Mouse (Mus musculus) layer of hippocampus, postnatal 25 days (tissue): ENCODE data around the gene Gast. TPM values are rescaled to one million over a fixed set of nuclear protein-coding genes. Genes with fewer than 3 reads are reported as not detected.
"Not testable (repeated sequence)": the region's sequence is repeated elsewhere in the genome, so short reads cannot be mapped to it uniquely, and the experiment has no call there.

ENCODE experiments used
- DNase-seq, 2 experiments: peaks; one replicate each; pipeline ENCODE4 v3.0.0; 2022; ENCODE audit warnings: mixed read lengths in 2 of 2, low spot score in 1 of 2; ENCODE audit errors: extremely low spot score in 1 of 2
- total RNA-seq, 2 experiments: library from RNA; stranded (reverse); gene quantifications; 2 replicates each; pipeline ENCODE4 v1.2.3; 2021

Gast gene
- total RNA-seq, 2 experiments from 2014 or later: not detected

DNA sequence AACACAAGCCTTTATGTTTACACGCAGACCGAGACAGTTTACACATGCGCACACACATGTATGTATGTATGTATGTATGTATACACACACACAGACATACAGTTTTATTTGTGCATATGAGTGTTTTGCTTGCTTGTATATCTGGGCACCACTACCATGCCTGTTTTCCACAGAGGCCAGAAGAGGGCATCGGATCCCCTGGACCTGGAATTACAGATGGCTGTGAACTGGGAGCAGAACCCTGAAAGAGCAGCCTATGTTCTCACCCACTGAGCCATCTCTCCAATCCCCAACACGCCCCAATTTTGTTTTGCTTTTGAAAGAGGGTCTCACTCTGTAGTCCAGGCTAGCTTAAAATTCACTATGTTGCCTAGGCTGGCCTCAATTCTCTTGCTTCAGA, 23.2 kb downstream of the Gast start:
- DNase-seq: no peak

DNA sequence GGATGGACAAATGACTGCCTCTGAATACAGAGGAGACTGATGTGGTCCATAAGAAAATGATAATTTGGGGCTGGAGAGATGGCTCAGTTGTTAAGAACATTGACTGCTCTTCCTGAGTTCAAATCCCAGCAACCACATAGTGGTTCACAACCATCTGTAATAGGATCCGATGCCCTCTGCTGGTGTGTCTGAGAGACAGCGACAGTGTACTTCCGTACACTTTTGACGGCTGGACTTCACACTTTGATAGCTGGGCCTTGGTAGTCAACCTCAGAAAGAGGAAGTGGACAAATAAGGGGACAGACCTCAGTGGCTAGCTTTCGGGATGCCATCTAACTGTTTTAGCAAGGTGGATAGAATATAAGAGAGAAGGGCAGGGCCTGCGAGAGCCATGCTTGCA, 26.0 kb downstream of the Gast start:
- no peak for DNase-seq

DNA sequence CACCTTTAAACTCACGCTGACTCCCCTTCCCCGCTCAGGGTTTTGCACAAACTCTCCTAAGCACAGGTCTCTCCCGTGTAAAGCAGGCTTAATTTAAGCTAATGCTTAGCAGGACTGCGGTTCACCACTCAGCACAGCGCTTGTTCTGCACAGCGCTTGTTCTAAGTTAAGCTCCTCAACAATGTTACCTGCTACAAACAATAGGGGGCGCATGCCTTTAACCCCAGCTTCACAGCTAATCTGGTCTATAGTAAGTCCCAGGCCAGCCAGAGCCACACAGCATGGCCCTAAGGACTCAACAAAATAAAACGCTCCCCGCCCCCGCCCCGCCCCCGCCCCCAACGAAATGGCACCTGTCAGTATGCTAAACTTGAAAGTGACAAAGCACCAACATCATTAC, 26.9 kb downstream of the Gast start:
- not testable (repeated sequence) for DNase-seq

DNA sequence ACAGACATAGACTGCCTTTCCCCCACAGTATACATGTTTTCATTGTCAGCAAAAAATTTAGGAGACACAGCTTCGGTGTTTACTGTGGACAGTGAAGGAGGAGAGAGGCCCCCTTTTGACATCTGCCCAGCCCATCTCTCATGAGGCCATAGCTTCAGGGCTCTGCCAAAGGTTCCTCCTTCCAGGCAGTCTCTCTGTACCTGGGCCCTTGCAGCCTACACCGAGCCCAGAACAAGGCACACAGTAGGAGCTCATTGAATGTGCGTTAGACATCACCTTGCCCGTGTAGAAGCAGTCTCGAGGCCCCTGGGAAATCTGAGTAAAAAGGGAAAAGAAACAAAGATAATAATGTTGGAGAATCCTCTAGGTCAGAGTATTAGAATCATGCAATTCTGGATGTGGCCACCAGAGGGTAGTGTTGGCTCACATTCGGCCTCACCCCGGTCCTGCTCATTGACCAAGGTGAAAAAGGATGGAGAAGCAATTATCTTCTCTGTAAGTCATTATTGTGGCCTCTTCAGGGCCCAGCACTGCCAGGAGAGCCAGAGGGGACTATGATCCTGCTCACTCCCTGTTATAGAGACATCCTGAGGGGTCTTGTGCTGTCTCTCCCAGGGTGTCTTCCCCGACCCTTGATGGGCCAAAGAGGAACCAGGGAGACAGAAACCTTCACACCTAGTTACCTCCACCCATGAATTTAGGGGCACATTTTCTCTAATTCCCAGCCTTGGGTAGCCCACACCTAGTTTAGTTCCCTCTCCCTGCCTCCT, 28.2 kb downstream of the Gast start:
- DNase-seq: peak; percentile 80 to 89

DNA sequence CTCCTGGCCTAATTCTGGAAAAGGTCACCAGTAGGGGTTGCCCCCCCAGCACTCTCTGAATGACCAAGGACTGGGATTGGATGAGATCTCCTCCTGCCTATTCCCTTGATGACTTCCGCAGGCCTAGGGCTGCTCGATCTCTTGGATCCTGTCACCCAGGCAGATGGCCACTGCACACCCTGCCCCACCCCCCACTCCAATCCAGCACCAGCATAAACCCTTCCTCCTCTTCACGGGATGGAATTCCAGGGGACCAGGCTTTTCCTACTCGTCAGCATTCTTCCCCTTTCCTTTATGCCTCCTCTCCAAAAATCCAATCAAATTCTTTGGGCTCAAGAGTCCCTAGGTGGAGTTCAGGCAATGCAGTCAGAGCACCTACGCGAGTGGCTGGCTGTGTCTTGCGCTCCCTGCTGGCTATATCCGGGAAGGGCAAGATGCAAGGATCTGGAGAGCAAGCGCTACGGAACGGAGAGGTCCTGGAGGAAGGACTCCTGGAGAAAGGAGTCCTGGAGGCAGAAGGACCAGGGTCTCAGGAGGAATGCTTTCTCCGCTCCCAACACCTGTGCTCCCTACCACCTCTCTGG, 28.9 kb downstream of the Gast start:
- peak in 1 of 2 experiments; percentile 61 for DNase-seq

DNA sequence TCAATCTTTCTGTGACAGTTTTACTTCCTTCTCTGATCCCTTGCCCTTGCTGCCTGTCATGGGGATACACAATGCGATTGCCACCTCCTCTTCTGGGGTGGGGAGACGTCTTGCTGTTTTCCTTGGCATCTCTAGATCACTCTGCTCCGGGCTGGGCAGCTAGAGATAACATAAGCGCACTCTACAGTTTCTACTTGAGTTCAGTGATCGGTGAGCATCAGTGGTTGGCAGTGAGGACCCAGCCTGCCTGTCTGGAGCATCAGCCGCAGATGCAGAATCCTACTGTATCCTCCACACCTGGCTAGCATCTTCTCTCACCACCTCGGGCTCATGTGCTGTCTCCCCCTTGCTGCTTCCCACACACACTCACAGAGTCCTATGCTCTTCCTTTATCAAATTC, 34.9 kb downstream of the Gast start:
- DNase-seq: no peak

DNA sequence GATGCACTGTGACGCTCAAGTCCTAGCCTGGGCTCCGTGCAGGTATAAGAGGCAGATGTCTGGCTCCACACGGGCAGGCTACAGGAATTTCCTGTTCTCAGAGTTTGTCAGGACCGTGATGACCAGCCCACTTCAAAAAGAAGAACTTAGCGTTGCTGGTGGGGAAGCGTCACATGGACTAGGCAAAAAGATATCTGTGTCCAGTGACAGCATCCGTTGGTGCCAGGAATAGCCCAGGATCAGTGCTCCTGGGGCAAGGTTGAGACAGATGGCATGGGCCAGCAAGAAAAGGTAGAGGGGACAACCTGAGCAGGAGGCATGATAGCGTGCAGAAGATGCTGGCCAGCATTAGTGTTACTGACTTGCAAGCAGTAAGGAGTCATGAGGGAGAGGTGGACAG, 35.6 kb downstream of the Gast start:
- DNase-seq: no peak

DNA sequence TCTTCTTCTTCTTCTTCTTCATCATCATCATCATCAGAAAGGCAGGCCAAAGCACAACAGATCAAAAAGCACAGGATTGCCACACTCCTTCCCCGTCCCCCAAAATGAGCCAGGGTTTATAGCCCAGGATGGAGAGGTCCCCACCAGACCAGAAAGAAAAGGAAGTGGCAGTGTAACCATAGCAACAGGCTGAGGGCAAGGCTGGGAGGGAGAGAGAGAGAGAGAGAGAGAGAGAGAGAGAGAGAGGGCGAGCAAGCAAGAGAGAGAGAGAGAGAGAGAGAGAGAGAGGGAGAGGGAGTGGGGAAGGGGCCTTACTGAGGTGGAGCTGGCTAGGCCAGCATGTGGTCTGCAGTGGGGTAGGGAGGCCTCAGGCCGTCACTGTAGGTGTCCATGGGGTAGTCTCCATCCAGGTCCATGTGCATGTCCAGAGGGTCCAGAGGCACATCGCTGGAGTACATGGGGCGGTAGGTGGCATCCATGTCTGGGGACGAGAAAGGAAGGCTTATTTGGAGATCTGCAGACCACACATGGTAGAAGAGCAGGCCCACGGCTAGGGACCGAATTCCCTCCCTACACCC, 37.9 kb downstream of the Gast start:
- DNase-seq: no peak

DNA sequence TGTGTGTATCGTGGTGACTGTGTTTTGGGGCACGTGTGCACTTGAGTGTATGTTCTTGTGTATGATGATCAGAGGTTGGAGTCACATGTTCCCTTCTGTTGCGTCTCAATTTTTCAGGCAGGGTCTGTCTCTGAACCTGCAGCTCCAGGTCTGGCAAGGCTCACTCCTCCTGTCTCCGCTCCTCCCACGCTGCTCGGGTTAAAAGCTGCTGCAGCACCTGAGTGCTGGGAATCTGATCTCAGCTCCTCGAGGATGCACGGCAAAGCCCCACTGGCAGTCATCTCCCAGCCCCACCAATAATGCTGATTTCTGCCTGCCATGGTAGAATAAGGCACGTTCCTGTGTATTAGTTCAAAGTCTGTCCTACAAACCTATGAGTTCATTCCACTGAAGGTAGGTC, 40.9 kb downstream of the Gast start:
- DNase-seq: no peak

DNA sequence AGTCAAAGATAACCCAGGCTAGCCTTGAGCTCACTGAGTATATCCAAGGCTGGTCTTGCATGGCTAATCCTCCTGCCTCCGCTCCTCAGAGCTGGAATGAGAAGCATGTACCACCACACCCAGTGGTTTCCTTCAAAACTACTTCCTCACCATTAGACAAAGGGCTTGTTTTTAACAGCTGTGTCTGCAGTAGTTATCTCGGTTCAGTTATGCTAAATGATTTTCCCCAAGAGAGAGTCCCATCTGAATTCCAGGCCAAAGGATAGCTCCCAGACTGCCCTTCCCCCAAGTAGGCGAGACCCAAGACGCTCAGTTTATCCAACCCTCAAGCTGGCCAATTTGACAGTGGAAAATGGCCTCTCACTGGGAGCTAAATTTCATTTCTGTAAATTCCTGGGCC, 41.8 kb downstream of the Gast start:
- DNase-seq: no peak

DNA sequence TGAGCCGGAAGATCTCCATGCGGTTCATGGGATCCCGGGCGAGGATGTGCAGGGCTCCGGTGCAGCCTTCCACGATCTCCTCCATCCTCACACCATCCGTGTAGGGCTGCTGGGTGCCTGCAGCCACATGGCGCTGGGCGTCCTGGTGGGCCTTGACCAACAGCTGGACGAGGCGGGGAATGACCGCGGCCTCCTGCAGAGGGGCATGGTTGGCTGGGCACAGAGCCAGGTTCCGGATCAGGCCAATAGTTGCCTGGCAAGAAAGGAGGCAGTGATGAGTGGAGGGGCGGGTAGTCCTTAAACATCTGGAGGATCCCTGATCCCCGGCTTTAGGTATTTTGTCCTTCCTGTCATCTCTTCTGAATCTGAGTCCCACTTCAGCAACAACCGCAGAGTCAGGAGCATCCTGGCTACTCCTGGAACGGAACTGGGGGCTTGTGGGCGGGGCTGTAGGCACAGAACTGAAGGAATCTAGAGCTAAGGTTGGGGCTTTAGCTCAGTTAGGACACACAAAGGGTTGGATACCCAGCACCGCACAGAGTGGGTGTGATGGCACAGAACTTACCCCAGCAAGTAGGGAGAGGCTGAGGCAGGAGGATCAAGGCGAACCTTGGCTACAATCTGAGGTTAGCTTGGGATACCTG, 42.7 kb downstream of the Gast start:
- DNase-seq: no peak

DNA sequence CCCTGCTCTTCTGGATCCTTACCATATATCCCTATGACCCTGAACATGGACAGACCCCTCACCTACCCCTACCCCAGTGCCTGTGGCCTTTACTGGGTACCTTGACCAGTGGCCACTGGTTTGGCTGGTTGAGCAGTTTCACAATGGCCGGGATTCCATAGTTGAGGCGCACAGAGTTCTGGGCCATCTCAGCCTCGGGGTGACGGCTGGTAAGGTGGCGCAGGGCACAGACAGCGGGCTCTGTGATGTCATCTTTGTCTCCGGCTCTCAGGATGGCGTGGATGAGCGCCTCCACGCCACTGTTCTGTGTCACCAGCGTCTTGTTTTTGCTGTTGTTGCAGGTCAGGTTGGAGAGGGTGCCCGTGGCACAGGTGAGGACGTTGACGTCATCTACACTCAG, 43.8 kb downstream of the Gast start:
- DNase-seq: no peak

DNA sequence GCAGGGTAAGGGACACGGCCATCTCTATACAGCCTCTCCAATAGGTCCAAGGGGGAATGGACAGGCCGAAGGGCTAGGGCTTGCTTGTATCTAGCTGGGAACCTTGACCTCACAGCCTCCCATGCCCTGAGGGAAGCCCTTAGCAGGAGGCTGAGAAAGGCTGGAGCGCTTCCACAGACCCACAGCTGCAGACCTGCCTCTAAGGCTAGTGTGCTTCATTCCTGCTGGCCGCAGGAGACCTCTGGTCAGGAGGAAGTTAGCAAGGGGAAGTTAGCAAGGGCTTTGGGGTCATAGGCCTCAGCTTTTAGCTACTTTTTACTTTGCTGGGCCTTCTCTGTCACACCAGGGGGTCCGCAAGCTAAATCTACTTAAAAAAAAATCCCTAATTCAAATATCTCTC, 44.2 kb downstream of the Gast start:
- no peak for DNase-seq

DNA sequence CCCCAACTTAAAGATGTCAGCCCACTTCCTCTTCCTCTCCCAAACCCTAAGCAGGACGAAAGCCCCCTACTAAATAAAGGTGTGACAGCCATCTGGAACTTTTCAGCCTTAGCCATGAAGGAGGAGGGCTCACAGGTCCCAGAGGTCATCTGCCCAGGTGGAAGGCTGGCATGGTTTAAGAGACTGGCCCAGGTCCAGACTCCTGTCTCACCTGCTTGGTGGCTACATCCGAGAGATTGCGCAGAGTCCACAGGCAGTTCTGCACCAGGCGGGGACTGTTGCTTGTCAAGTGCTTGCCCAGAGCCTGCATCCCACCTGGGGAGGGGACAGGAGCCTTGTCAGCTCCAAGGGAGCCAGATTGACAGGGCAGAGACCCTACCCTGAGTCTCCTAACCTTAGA, 45.1 kb downstream of the Gast start:
- DNase-seq: no peak

DNA sequence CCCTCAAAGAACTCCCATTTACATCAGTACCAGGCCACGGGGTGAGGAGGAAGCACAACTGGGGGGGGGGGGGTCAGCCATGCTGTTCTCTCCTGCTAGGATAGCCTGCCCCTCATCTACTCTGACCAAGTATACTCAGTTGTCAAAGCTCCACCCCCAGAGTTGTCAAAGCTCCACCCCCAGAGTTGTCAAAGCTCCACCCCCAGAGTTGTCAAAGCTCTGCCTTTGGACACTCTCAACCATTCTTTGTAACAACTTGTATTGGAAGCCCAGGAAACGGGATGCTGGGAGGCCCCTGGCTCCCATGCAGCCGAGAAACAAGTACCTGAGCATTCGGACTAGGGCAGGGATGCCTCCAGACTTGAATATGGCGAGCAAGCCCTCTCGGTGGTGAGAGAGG, 48.5 kb downstream of the Gast start:
- DNase-seq: no peak

DNA sequence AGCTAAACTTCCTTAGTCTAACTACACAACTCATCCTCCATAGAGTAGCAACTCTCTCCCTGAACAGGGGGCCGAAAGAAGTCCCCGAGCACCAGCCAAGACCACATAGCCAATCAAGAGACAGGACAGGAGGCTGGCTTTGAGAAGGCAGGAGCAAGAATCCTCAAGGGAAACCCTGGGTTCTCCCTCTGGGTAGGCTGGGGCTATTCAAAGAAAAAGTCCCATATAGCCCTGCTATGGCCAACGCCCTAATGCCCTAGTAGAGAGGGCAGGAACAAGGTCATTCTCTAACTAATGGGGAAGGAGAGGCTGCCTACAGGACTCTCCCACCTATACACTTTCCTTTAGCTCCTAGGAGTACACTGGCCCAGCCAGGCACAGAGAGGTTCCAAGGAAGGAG, 50.8 kb downstream of the Gast start:
- no peak for DNase-seq

DNA sequence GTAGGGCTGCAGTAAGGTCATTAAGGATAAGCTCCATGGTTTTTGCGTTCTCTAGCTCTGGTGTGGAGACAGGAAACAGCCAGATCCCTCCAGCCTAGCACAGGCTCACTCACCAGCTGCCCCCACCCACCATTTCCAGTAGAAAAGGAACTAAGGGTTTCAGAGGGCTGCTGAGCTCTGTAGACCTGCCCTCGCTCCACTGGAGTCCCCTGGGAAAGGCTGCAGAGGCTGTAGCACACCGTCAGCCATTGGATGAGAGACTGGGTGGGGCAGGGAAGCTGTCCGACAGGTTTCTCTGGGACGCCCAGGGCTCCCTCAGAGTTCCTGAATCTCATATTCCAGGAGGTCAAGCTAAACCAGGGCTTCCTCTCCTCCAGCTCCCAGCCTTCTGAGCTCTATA, 52.4 kb downstream of the Gast start:
- no peak for DNase-seq

Other genes starting within 250 kb of the Gast start
- gene Krt32, start 246.2 kb upstream of the Gast start, total RNA-seq: not detected
- gene Krt35, start 238.2 kb upstream of the Gast start, total RNA-seq: not detected
- gene Krt36, start 228.8 kb upstream of the Gast start, total RNA-seq: not detected
- not detected for gene Krt13, start 212.8 kb upstream of the Gast start, total RNA-seq
- under 1 TPM in 1 of 2 experiments, not detected in 1; 0.98 TPM for gene Krt15, start 198.5 kb upstream of the Gast start, total RNA-seq
- gene Krt19, start 185.7 kb upstream of the Gast start, total RNA-seq: under 1 TPM in 1 of 2 experiments, not detected in 1; 0.34 TPM
- gene Krt9, start 141.2 kb upstream of the Gast start, total RNA-seq: 1 to 10 TPM; 2.1 to 4.0 TPM
- gene Krt14, start 126.9 kb upstream of the Gast start, total RNA-seq: not detected
- not detected for gene Krt16, start 85.5 kb upstream of the Gast start, total RNA-seq
- not detected for gene Krt17, start 73.4 kb upstream of the Gast start, total RNA-seq
- not detected for gene Krt42, start 64.5 kb upstream of the Gast start, total RNA-seq
- gene Eif1, start 14.5 kb upstream of the Gast start, total RNA-seq: 100 to 1,000 TPM; 723 to 806 TPM
- gene Hap1, start 21.7 kb downstream of the Gast start, total RNA-seq: 100 to 1,000 TPM; 125 to 143 TPM
- 10 to 100 TPM; 33.2 to 36.2 TPM for gene Jup, start 63.4 kb downstream of the Gast start, total RNA-seq
- 1 to 10 TPM; 9.2 to 9.8 TPM for gene P3h4, start 80.4 kb downstream of the Gast start, total RNA-seq
- 1 to 10 TPM; 6.8 to 7.4 TPM for gene Fkbp10, start 81.3 kb downstream of the Gast start, total RNA-seq
- gene Nt5c3b, start 107.4 kb downstream of the Gast start, total RNA-seq: 10 to 100 TPM; 50.2 to 52.4 TPM
- 1 to 10 TPM; 1.1 to 1.6 TPM for gene Klhl10, start 107.5 kb downstream of the Gast start, total RNA-seq
- gene Klhl11, start 138.3 kb downstream of the Gast start, total RNA-seq: 100 to 1,000 TPM; 106 to 113 TPM
- gene Acly, start 193.6 kb downstream of the Gast start, total RNA-seq: 100 to 1,000 TPM; 107 to 112 TPM
- 1 to 10 TPM in 1 of 2 experiments, under 1 TPM in 1; 0.54 to 1.2 TPM for gene Ttc25, start 211.2 kb downstream of the Gast start, total RNA-seq
- 100 to 1,000 TPM; 365 to 435 TPM for gene Cnp, start 240.5 kb downstream of the Gast start, total RNA-seq